Mouse (Mus musculus) midbrain, embryonic 14.5 days (tissue): Measurements from ENCODE around the gene Trim29. TPM values are rescaled to one million over a fixed set of nuclear protein-coding genes. Genes with fewer than 3 reads are reported as not detected.

Experiments used
- ATAC-seq: fragments of 200-750 bp; cut with Nextera tagmentation; 2 replicates; pipeline ENCODE4 v1.8.0; 2017; ENCODE audit warnings: moderate number of reproducible peaks, moderate library complexity; ENCODE audit not compliant: low FRiP score, low TSS enrichment
- DNase-seq: peaks from one replicate; pipeline ENCODE4 v3.0.0-alpha.2; 2015
- H3K27ac ChIP-seq: fragments of 300-500 bp; sonication (generic); replicated peaks from 2 replicates; pipeline ENCODE4 v1.5.1; 2014; ENCODE audit warnings: mild to moderate bottlenecking, low read depth, low read length, moderate library complexity
- H3K27me3 ChIP-seq: fragments of 300-500 bp; sonication (generic); 2 replicates; pipeline ENCODE4 v1.6.1; 2014; ENCODE audit warnings: low read length, control low read depth, mixed read lengths; ENCODE audit not compliant: control insufficient read depth, insufficient read depth
- H3K36me3 ChIP-seq: fragments of 300-500 bp; sonication (generic); 2 replicates; pipeline ENCODE4 v1.6.1; 2014; ENCODE audit warnings: low read length, control low read depth; ENCODE audit not compliant: control insufficient read depth, insufficient read depth
- H3K4me1 ChIP-seq: fragments of 300-500 bp; sonication (generic); 2 replicates; pipeline ENCODE4 v1.6.1; 2014; ENCODE audit warnings: mild to moderate bottlenecking, antibody characterized with exemption, low read length, control low read depth; ENCODE audit not compliant: control insufficient read depth, insufficient read depth
- H3K4me2 ChIP-seq: fragments of 300-500 bp; sonication (generic); 2 replicates; pipeline ENCODE4 v1.6.1; 2014; ENCODE audit warnings: mild to moderate bottlenecking, low read length, moderate library complexity
- H3K4me3 ChIP-seq: fragments of 300-500 bp; sonication (generic); replicated peaks from 2 replicates; pipeline ENCODE4 v1.5.1; 2014; ENCODE audit warnings: low read depth, low read length
- H3K9ac ChIP-seq: fragments of 300-500 bp; sonication (generic); replicated peaks from 2 replicates; pipeline ENCODE4 v1.6.1; 2014; ENCODE audit warnings: mild to moderate bottlenecking, low read length, moderate library complexity
- H3K9me3 ChIP-seq: fragments of 300-500 bp; sonication (generic); 2 replicates; pipeline ENCODE4 v1.6.1; 2016; ENCODE audit warnings: low read length, control low read depth, mixed read lengths; ENCODE audit not compliant: control insufficient read depth
- WGBS: fragments of 180-500 bp; shearing (Covaris S2); extraction: QIAGEN DNeasy Blood & Tissue Kit; methylation state at CpG from one replicate; pipeline ENCODE4 v1.1.7; 2014; 5-methylcytosine and 5-hydroxymethylcytosine counted together
- polyA plus RNA-seq: library from polyadenylated mRNA; unstranded; fragments of >200 nt; fragmentation: Nextera tagmentation; extraction: Ambion mirVana; gene quantifications from 2 replicates; pipeline ENCODE4 v1.2.1, GENCODE M21; 2014

The Trim29 gene
- polyA plus RNA-seq, 1 experiment from 2014 or later = not detected

- Histone ChIP-seq H3K27ac (no peak overlapping the region), H3K9me3 (peaks cover 5% of the 10 kb centered on the region; the same call in 1 of the 2 replicates), H3K36me3 (no peaks in the 10 kb centered on the region), H3K4me3 (no peak overlapping the region), H3K9ac (no peak overlapping the region), H3K27me3 (peaks cover 30% of the 10 kb centered on the region), H3K4me1 (peaks cover 5% of the 10 kb centered on the region; the same call in 1 of the 2 replicates), H3K4me2 (no peak overlapping the region)
- WGBS = 3% methylated on average over 8 of the region's 8 CpGs
- peak; percentile 51 for DNase-seq
- no peak for ATAC-seq
Measured at GRCm38 (mm10) chr9:43269166-43269565, 41.5 kb upstream of the Trim29 start.

- DNase-seq = peak; percentile 56
- WGBS = under 1% methylated on average over 17 of the region's 17 CpGs
- Histone ChIP-seq H3K27ac (no peak overlapping the region), H3K36me3 (no peaks in the 10 kb centered on the region), H3K4me1 (peaks cover 5% of the 10 kb centered on the region; the same call in 1 of the 2 replicates), H3K4me3 (peak overlapping the region; percentile 14; the same call in 1 of the 2 replicates), H3K4me2 (peak overlapping the region; percentile 39), H3K27me3 (peaks cover 30% of the 10 kb centered on the region), H3K9me3 (peaks cover 5% of the 10 kb centered on the region; the same call in 1 of the 2 replicates), H3K9ac (no peak overlapping the region)
- no peak for ATAC-seq
Measured at GRCm38 (mm10) chr9:43270723-43271252, 39.9 kb upstream of the Trim29 start.

- Histone ChIP-seq H3K27ac (no peak overlapping the region), H3K27me3 (peaks cover 30% of the 10 kb centered on the region), H3K9ac (no peak overlapping the region), H3K36me3 (no peaks in the 10 kb centered on the region), H3K9me3 (peaks cover 5% of the 10 kb centered on the region; the same call in 1 of the 2 replicates), H3K4me3 (no peak overlapping the region), H3K4me2 (no peak overlapping the region), H3K4me1 (peaks cover 5% of the 10 kb centered on the region; the same call in 1 of the 2 replicates)
- no peak for ATAC-seq
- 39% methylated on average over 14 of the region's 14 CpGs for WGBS
- no peak for DNase-seq
Measured at GRCm38 (mm10) chr9:43271761-43272518, 38.7 kb upstream of the Trim29 start.

- no peak for DNase-seq
- H3K4me1 ChIP-seq = peaks cover 5% of the 10 kb centered on the region; the same call in 1 of the 2 replicates
- WGBS = 81% methylated on average over 9 of the region's 9 CpGs
- peaks cover 30% of the 10 kb centered on the region for H3K27me3 ChIP-seq
- H3K9me3 ChIP-seq = peaks cover 1% of the 10 kb centered on the region; the same call in 1 of the 2 replicates
- no peak for ATAC-seq
- H3K36me3 ChIP-seq = no peaks in the 10 kb centered on the region
- H3K9ac ChIP-seq = no peak overlapping the region
- H3K27ac ChIP-seq = no peak overlapping the region
- H3K4me3 ChIP-seq = no peak overlapping the region
- no peak overlapping the region for H3K4me2 ChIP-seq
Measured at GRCm38 (mm10) chr9:43273735-43274134, 36.9 kb upstream of the Trim29 start.

- DNase-seq = peak; percentile 92
Measured at GRCm38 (mm10) chr9:43284284-43284683, 26.4 kb upstream of the Trim29 start.

GRCm38 (mm10) chr9:43285281-43285680 lies 25.4 kb upstream of the Trim29 start:
- Histone ChIP-seq H3K27ac (no peak overlapping the region), H3K27me3 (no peaks in the 10 kb centered on the region), H3K36me3 (no peaks in the 10 kb centered on the region), H3K4me1 (no peaks in the 10 kb centered on the region), H3K4me3 (no peak overlapping the region), H3K9ac (no peak overlapping the region), H3K4me2 (no peak overlapping the region), H3K9me3 (no peaks in the 10 kb centered on the region)
- DNase-seq (no peak), ATAC-seq (no peak)
- WGBS = 95% methylated on average over 4 of the region's 4 CpGs

More at GRCm38 (mm10) chr9:43284284-43284683, 26.4 kb upstream of the Trim29 start:
- Histone ChIP-seq H3K9me3 (no peaks in the 10 kb centered on the region), H3K9ac (no peak overlapping the region), H3K36me3 (no peaks in the 10 kb centered on the region), H3K27ac (no peak overlapping the region), H3K4me1 (no peaks in the 10 kb centered on the region), H3K4me3 (no peak overlapping the region), H3K27me3 (no peaks in the 10 kb centered on the region), H3K4me2 (no peak overlapping the region)
- peak; percentile 72 for ATAC-seq
- WGBS = 3% methylated on average over 6 of the region's 6 CpGs

- H3K4me1 ChIP-seq = no peaks in the 10 kb centered on the region
- DNase-seq = peak; percentile 83
Measured at GRCm38 (mm10) chr9:43286870-43287269, 23.8 kb upstream of the Trim29 start.

GRCm38 (mm10) chr9:43293058-43293457 lies 17.6 kb upstream of the Trim29 start:
- ATAC-seq = no peak
- H3K27ac ChIP-seq = no peak overlapping the region
- no peaks in the 10 kb centered on the region for H3K27me3 ChIP-seq
- no peak overlapping the region for H3K4me3 ChIP-seq
- H3K9ac ChIP-seq = no peak overlapping the region
- 90% methylated on average over 6 of the region's 6 CpGs for WGBS
- no peaks in the 10 kb centered on the region for H3K4me1 ChIP-seq
- no peak overlapping the region for H3K4me2 ChIP-seq
- no peaks in the 10 kb centered on the region for H3K9me3 ChIP-seq
- no peaks in the 10 kb centered on the region for H3K36me3 ChIP-seq
- DNase-seq = no peak

More at GRCm38 (mm10) chr9:43286870-43287269, 23.8 kb upstream of the Trim29 start:
- Histone ChIP-seq H3K9me3 (no peaks in the 10 kb centered on the region), H3K4me3 (no peak overlapping the region), H3K9ac (0 out of 2 replicates have a peak overlapping the region, but pooled peaks have one; percentile 23), H3K27me3 (no peaks in the 10 kb centered on the region), H3K36me3 (no peaks in the 10 kb centered on the region), H3K27ac (no peak overlapping the region), H3K4me2 (peak overlapping the region; percentile 44)
- WGBS = under 1% methylated on average over 20 of the region's 20 CpGs
- ATAC-seq = no peak; the same call in 1 of the 2 replicates
